Comparison of ENCODE assay signal across 17 mouse cellular contexts in the genomic region with DNA sequence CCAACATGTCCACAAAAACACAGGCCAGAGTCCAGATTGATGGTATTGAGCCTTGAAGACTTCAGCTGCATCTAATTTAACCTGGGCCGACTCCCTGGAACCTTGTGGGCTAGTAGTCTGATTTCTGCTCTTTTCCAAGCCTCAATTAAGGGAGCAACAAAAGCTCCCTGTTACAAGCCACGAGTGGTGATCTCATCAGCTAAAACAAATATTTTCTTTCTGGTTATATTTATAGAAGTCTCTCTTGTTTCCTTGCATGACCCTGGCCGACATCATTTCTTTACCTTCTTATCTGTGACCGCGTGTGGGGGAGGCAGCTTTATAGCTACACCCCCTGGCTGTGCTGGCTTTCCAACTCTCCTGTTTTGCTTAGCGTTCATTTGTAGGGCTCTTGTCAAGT. TPM values are rescaled to one million over a fixed set of nuclear protein-coding genes. Genes with fewer than 3 reads are reported as not detected.
A peak's percentile ranks its signal among the peaks of the same experiment; 100 is the strongest.
DNase-seq lines count a peak whose midpoint lies in the region; ATAC-seq and TF ChIP-seq lines count a peak whose summit lies in the region.
"Had no signal": no experiment of that assay in that cellular context is flagged by ENCODE, and none has a peak within 500 bp of the region (broad histone marks: within the 10 kb centered on the region; RNA-seq: fewer than 3 reads in every experiment).

No protein-coding gene starts in this region.

- TF ChIP-seq CTCF in heart, postnatal 0 days (IDR thresholded peaks at IDR 0.05; ENCODE audit: low read depth), result no peak
- no peak for TF ChIP-seq CTCF in small intestine, adult 2 months (IDR thresholded peaks at IDR 0.05; ENCODE audit: extremely low read depth, insufficient read length, insufficient replicate concordance, low read depth, low read length)

- H3K4me1 ChIP-seq in heart, postnatal 0 days (ENCODE audit: control insufficient read depth, insufficient read depth), result peaks cover 27% of the 10 kb centered on the region
- peaks cover 12% of the 10 kb centered on the region; the same call in 1 of the 2 replicates for H3K4me1 ChIP-seq in small intestine, adult 2 months (ENCODE audit: control insufficient read depth, insufficient read depth, insufficient read length, low read length)
- H3K4me1 ChIP-seq: forebrain, embryonic 10.5 days had no signal

- no peak for TF ChIP-seq POLR2A in small intestine, adult 2 months (IDR thresholded peaks at IDR 0.05; ENCODE audit: low read depth, low read length)

- H3K4me3 ChIP-seq in heart, postnatal 0 days (ENCODE audit: low read depth, low read length), result no peak overlapping the region
- no peak overlapping the region for H3K4me3 ChIP-seq in small intestine, adult 2 months (ENCODE audit: low read depth, low read length)
- H3K4me3 ChIP-seq: forebrain, embryonic 10.5 days; heart, embryonic 10.5 days had no signal

- H3K4me2 ChIP-seq in heart, postnatal 0 days (ENCODE audit: low read depth, low read length), result no peak overlapping the region

- DNase-seq in heart, postnatal 0 days (ENCODE audit: low spot score), result peak; percentile 70
- no peak for DNase-seq in heart, adult 18-20 months
- peak; percentile 65 for DNase-seq in NIH3T3 (ENCODE audit: low read depth)
- peak; percentile 71 for DNase-seq in fibroblast of lung, adult 2 months (ENCODE audit: low read depth)
- no peak for DNase-seq in urinary bladder, adult 18-20 months (ENCODE audit: low spot score in 2 of 2)
- no peak for DNase-seq in layer of hippocampus, adult 9-10 months (ENCODE audit: low spot score)
- DNase-seq in cerebellum, adult 18-20 months, result no peak
- DNase-seq: adrenal gland, postnatal 36 days; B cell, adult 2 months; cerebellum, adult 9-11 months; gastrocnemius, postnatal 36 days; left cerebral cortex, postnatal 4 days; thymus, adult 2 months had no signal

- no peaks in the 10 kb centered on the region for H3K27me3 ChIP-seq in heart, postnatal 0 days (ENCODE audit: control insufficient read depth, insufficient read depth, low read length)
- H3K27me3 ChIP-seq in small intestine, adult 2 months (ENCODE audit: control insufficient read depth, insufficient read depth, low read length), result no peaks in the 10 kb centered on the region

- WGBS in heart, postnatal 0 days, result 15% methylated on average over 6 of the region's 6 CpGs
- 16% methylated on average over 6 of the region's 6 CpGs for WGBS in small intestine, adult 2 months

- H3K27ac ChIP-seq in heart, postnatal 0 days (ENCODE audit: low read depth), result peak overlapping the region; percentile 31
- H3K27ac ChIP-seq in small intestine, adult 2 months (ENCODE audit: insufficient read depth, low read depth, low read length), result peak overlapping the region; percentile 55
- H3K27ac ChIP-seq: forebrain, embryonic 10.5 days; heart, embryonic 10.5 days had no signal

- no peaks in the 10 kb centered on the region for H3K36me3 ChIP-seq in heart, postnatal 0 days (replicated peaks; ENCODE audit: control insufficient read depth, insufficient read depth, low read length)
- no peaks in the 10 kb centered on the region for H3K36me3 ChIP-seq in small intestine, adult 2 months (ENCODE audit: control insufficient read depth, insufficient read depth, low read length)
- H3K36me3 ChIP-seq: forebrain, embryonic 10.5 days; heart, embryonic 10.5 days had no signal

- no peak overlapping the region for H3K9ac ChIP-seq in heart, postnatal 0 days (replicated peaks; ENCODE audit: low read depth, low read length)

- no peak for TF ChIP-seq EP300 in heart, postnatal 0 days (IDR thresholded peaks at IDR 0.05; ENCODE audit: low read depth)

- ATAC-seq in heart, postnatal 0 days (ENCODE audit: insufficient read depth, low read depth), result peak; percentile 62
- ATAC-seq: midbrain, embryonic 16.5 days had no signal

- H3K9me3 ChIP-seq in heart, postnatal 0 days (replicated peaks; ENCODE audit: control insufficient read depth, low read length), result no peaks in the 10 kb centered on the region
- H3K9me3 ChIP-seq: forebrain, embryonic 10.5 days; heart, embryonic 10.5 days had no signal

RNA-seq across cellular contexts. Expression of a gene that starts 23.3 kb away (rescaled TPM):
- total RNA-seq in heart, postnatal 0 days (2014; rRNA removed; ENCODE audit: low replicate concordance), result 17.5 and 20.2 TPM in 2 replicates
- 4.6 and 5.0 TPM in 2 replicates for polyA plus RNA-seq in heart, postnatal 0 days (2015; fragmentation: Nextera tagmentation; extraction: Ambion mirVana)
- 1 to 10 TPM; 6.7 to 7.9 TPM for total RNA-seq in heart, adult 18-20 months (2021)
- 8.7 and 13.6 TPM in 2 replicates for polyA plus RNA-seq in small intestine, adult 2 months (2012; rRNA removed)

RNA-seq across cellular contexts. Expression of a gene that starts 29.3 kb away (rescaled TPM):
- 79.3 and 94.8 TPM in 2 replicates for total RNA-seq in heart, postnatal 0 days (2014; rRNA removed; ENCODE audit: low replicate concordance)
- polyA plus RNA-seq in heart, postnatal 0 days (2015; fragmentation: Nextera tagmentation; extraction: Ambion mirVana), result 23.2 and 30.8 TPM in 2 replicates
- total RNA-seq in heart, adult 18-20 months (2021), result 100 to 1,000 TPM; 109 to 123 TPM
- polyA plus RNA-seq in small intestine, adult 2 months (2012; rRNA removed), result 6.1 and 8.9 TPM in 2 replicates

RNA-seq across cellular contexts. Expression of a gene that starts 50.4 kb away (rescaled TPM):
- total RNA-seq in heart, postnatal 0 days (2014; rRNA removed; ENCODE audit: low replicate concordance), result 2.7 and 5.6 TPM in 2 replicates
- 3.6 and 6.0 TPM in 2 replicates for polyA plus RNA-seq in heart, postnatal 0 days (2015; fragmentation: Nextera tagmentation; extraction: Ambion mirVana)
- total RNA-seq in heart, adult 18-20 months (2021), result 100 to 1,000 TPM; 145 to 182 TPM
- polyA plus RNA-seq in small intestine, adult 2 months (2012; rRNA removed), result 0.18 and 0.25 TPM in 2 replicates

Comparison
In these comparisons a context has a peak if more than half of its experiments do, and no peak if none do; other contexts are left out.
1. DNase-seq: peak in heart, postnatal 0 days (single experiment), NIH3T3 (single experiment) and fibroblast of lung, adult 2 months (single experiment); none in heart, adult 18-20 months (0 of 2), urinary bladder, adult 18-20 months (0 of 2), layer of hippocampus, adult 9-10 months (single experiment) and cerebellum, adult 18-20 months (0 of 2).
2. RNA of a gene that starts 50.4 kb away (total RNA-seq): 145 to 182 TPM in heart, adult 18-20 months; 2.7 to 5.6 TPM in heart, postnatal 0 days; every median in the first group is over 10 times any median in the second.